Mouse (Mus musculus) neural tube, embryonic 13.5 days (tissue): ENCODE results near the gene Clcf1. TPM values are rescaled to one million over a fixed set of nuclear protein-coding genes. Genes with fewer than 3 reads are reported as not detected.

Experiments
- ATAC-seq: fragments of 200-750 bp; cut with Nextera tagmentation; 2 replicates; pipeline ENCODE4 v1.8.0; 2017; ENCODE audit warnings: low read depth, mild to moderate bottlenecking, moderate TSS enrichment, moderate library complexity
- H3K27ac ChIP-seq: fragments of 300-500 bp; sonication (generic); replicated peaks from 2 replicates; pipeline ENCODE4 v1.5.1; 2015; ENCODE audit warnings: moderate library complexity, mild to moderate bottlenecking, inconsistent platforms
- H3K27me3 ChIP-seq: fragments of 300-500 bp; sonication (generic); 2 replicates; pipeline ENCODE4 v1.6.1; 2015; ENCODE audit warnings: mild to moderate bottlenecking, inconsistent platforms
- H3K36me3 ChIP-seq: fragments of 300-500 bp; sonication (generic); 2 replicates; pipeline ENCODE4 v1.6.1; 2015; ENCODE audit warnings: mild to moderate bottlenecking, inconsistent platforms
- H3K4me1 ChIP-seq: fragments of 300-500 bp; sonication (generic); replicated peaks from 2 replicates; pipeline ENCODE4 v1.6.1; 2015; ENCODE audit warnings: inconsistent platforms
- H3K4me2 ChIP-seq: fragments of 300-500 bp; sonication (generic); 2 replicates; pipeline ENCODE4 v1.6.1; 2015; ENCODE audit warnings: inconsistent platforms, mild to moderate bottlenecking, moderate library complexity
- H3K4me3 ChIP-seq: fragments of 300-500 bp; sonication (generic); 2 replicates; pipeline ENCODE4 v1.5.1; 2015; ENCODE audit warnings: mild to moderate bottlenecking, inconsistent platforms
- H3K9ac ChIP-seq: fragments of 300-500 bp; sonication (generic); 2 replicates; pipeline ENCODE4 v1.6.1; 2015; ENCODE audit warnings: moderate library complexity, mild to moderate bottlenecking, inconsistent platforms
- H3K9me3 ChIP-seq: fragments of 300-500 bp; sonication (generic); 2 replicates; pipeline ENCODE4 v1.6.1; 2016; ENCODE audit warnings: inconsistent platforms
- whole genome bisulfite sequencing: fragments of 180-500 bp; shearing (Covaris S2); methylation state at CpG from one replicate; pipeline ENCODE4 v1.1.7; 2015; 5-methylcytosine and 5-hydroxymethylcytosine counted together
- microRNA-seq: library from miRNA; unstranded; fragments of <30 nt; microRNA quantifications from one replicate; pipeline ENCODE4, GENCODE M21; 2016
- polyA plus RNA-seq: library from polyadenylated mRNA; unstranded; fragments of >200 nt; fragmentation: Nextera tagmentation; extraction: Ambion mirVana; gene quantifications from 2 replicates; pipeline ENCODE4 v1.2.1, GENCODE M21; 2015

Clcf1 gene
- polyA plus RNA-seq, 1 experiment from 2014 or later, result 0.67 TPM

- Histone ChIP-seq H3K9ac (no peak overlapping the region), H3K4me2 (no peak overlapping the region), H3K27me3 (peaks cover 24% of the 10 kb centered on the region), H3K4me1 (peaks cover 8% of the 10 kb centered on the region), H3K36me3 (no peaks in the 10 kb centered on the region), H3K9me3 (no peaks in the 10 kb centered on the region), H3K27ac (no peak overlapping the region), H3K4me3 (no peak overlapping the region)
- 96% methylated on average over 6 of the region's 6 CpGs for WGBS
- ATAC-seq, result no peak
Observed at GRCm38 (mm10) chr19:4264171-4264780, 50.2 kb downstream of the Clcf1 start.

- Histone ChIP-seq H3K4me2 (no peak overlapping the region), H3K27me3 (peaks cover 41% of the 10 kb centered on the region), H3K36me3 (peaks cover 4% of the 10 kb centered on the region), H3K4me3 (no peak overlapping the region), H3K9me3 (no peaks in the 10 kb centered on the region), H3K4me1 (peaks cover 9% of the 10 kb centered on the region), H3K9ac (no peak overlapping the region), H3K27ac (no peak overlapping the region)
- 66% methylated on average over 4 of the region's 4 CpGs for WGBS
- ATAC-seq, result no peak
Observed at GRCm38 (mm10) chr19:4265956-4266355, 51.9 kb downstream of the Clcf1 start.

GRCm38 (mm10) chr19:4268566-4269361 lies 54.7 kb downstream of the Clcf1 start, which contains the start of gene Ssh3:
TSS of gene Ssh3 (minus strand) at chr19:4269180.
- ATAC-seq, result peak; percentile 66
- peak within 1 kb of the TSS; percentile 34 for H3K4me3 ChIP-seq
- peak within 1 kb of the TSS; percentile 56 for H3K9ac ChIP-seq
- H3K36me3 ChIP-seq, result peaks cover 24% of the 10 kb centered on the region
- peaks cover 9% of the 10 kb centered on the region for H3K4me1 ChIP-seq
- H3K27ac ChIP-seq, result no peak within 1 kb of the TSS
- WGBS, result 6% methylated on average over 46 of the region's 46 CpGs
- peak within 1 kb of the TSS; percentile 56 for H3K4me2 ChIP-seq
- no peaks in the 10 kb centered on the region for H3K9me3 ChIP-seq
- peaks cover 44% of the 10 kb centered on the region for H3K27me3 ChIP-seq

GRCm38 (mm10) chr19:4270187-4270586 lies 56.1 kb downstream of the Clcf1 start:
- no peak for ATAC-seq
- no peaks in the 10 kb centered on the region for H3K9me3 ChIP-seq
- H3K36me3 ChIP-seq, result peaks cover 24% of the 10 kb centered on the region
- peaks cover 44% of the 10 kb centered on the region for H3K27me3 ChIP-seq
- H3K4me3 ChIP-seq, result no peak overlapping the region
- peaks cover 9% of the 10 kb centered on the region for H3K4me1 ChIP-seq
- H3K4me2 ChIP-seq, result no peak overlapping the region
- WGBS, result 69% methylated on average over 6 of the region's 6 CpGs
- H3K9ac ChIP-seq, result no peak overlapping the region
- H3K27ac ChIP-seq, result no peak overlapping the region

- H3K27me3 ChIP-seq, result peaks cover 44% of the 10 kb centered on the region
- no peaks in the 10 kb centered on the region for H3K9me3 ChIP-seq
- no peak overlapping the region for H3K4me2 ChIP-seq
- 95% methylated on average over 11 of the region's 11 CpGs for WGBS
- peaks cover 29% of the 10 kb centered on the region for H3K36me3 ChIP-seq
- no peak for ATAC-seq
- no peak overlapping the region for H3K4me3 ChIP-seq
- H3K27ac ChIP-seq, result no peak overlapping the region
- peaks cover 9% of the 10 kb centered on the region for H3K4me1 ChIP-seq
- no peak overlapping the region for H3K9ac ChIP-seq
Observed at GRCm38 (mm10) chr19:4270972-4271371, 56.9 kb downstream of the Clcf1 start.

Small RNAs within 50 kb of the gene (microRNA-seq; reads per million reads assigned to microRNA genes)
- gene Gm26115 (not detected), gene Mir6985 (not detected)

Other genes with a start within 250 kb of the Clcf1 start
- gene Aldh3b2, start 241.9 kb upstream of the Clcf1 start, polyA plus RNA-seq, result 0.14 and 0.32 TPM in 2 replicates
- gene Acy3, start 227.7 kb upstream of the Clcf1 start, polyA plus RNA-seq, result 2.3 and 3.9 TPM in 2 replicates
- not detected in 2 replicates for gene Tbx10, start 221.5 kb upstream of the Clcf1 start, polyA plus RNA-seq
- 22.5 and 22.9 TPM in 2 replicates for gene Nudt8, start 213.7 kb upstream of the Clcf1 start, polyA plus RNA-seq
- gene Gm49405, start 213.6 kb upstream of the Clcf1 start, polyA plus RNA-seq, result 4.7 and 6.0 TPM in 2 replicates
- 6.0 and 7.1 TPM in 2 replicates for gene Doc2g, start 210.9 kb upstream of the Clcf1 start, polyA plus RNA-seq
- 217 and 222 TPM in 2 replicates for gene Ndufv1, start 201.4 kb upstream of the Clcf1 start, polyA plus RNA-seq
- 383 and 433 TPM in 2 replicates for gene Gstp1, start 176.3 kb upstream of the Clcf1 start, polyA plus RNA-seq
- 1.5 and 1.7 TPM in 2 replicates for gene Gstp2, start 168.2 kb upstream of the Clcf1 start, polyA plus RNA-seq
- not detected in 2 replicates for gene Gstp3, start 154.7 kb upstream of the Clcf1 start, polyA plus RNA-seq
- gene Cabp2, start 132.7 kb upstream of the Clcf1 start, polyA plus RNA-seq, result not detected in 2 replicates
- gene Cdk2ap2, start 117.1 kb upstream of the Clcf1 start, polyA plus RNA-seq, result 82.6 and 86.4 TPM in 2 replicates
- gene Pitpnm1, start 114.2 kb upstream of the Clcf1 start, polyA plus RNA-seq, result 37.0 and 37.8 TPM in 2 replicates
- 92.4 and 94.0 TPM in 2 replicates for gene Aip, start 88.4 kb upstream of the Clcf1 start, polyA plus RNA-seq
- not detected in 2 replicates for gene Gpr152, start 74.5 kb upstream of the Clcf1 start, polyA plus RNA-seq
- 0.14 TPM in 2 replicates for gene Cabp4, start 70.2 kb upstream of the Clcf1 start, polyA plus RNA-seq
- gene Coro1b, start 65.6 kb upstream of the Clcf1 start, polyA plus RNA-seq, result 119 and 120 TPM in 2 replicates
- gene Ptprcap, start 60.6 kb upstream of the Clcf1 start, polyA plus RNA-seq, result 0.54 and 1.2 TPM in 2 replicates
- gene Rps6kb2, start 50.9 kb upstream of the Clcf1 start, polyA plus RNA-seq, result 62.7 and 63.6 TPM in 2 replicates
- gene Carns1, start 38.8 kb upstream of the Clcf1 start, polyA plus RNA-seq, result 5.1 and 6.6 TPM in 2 replicates
- 0.80 and 0.88 TPM in 2 replicates for gene Tbc1d10c, start 23.0 kb upstream of the Clcf1 start, polyA plus RNA-seq
- gene Ppp1ca, start 22.2 kb upstream of the Clcf1 start, polyA plus RNA-seq, result 683 and 709 TPM in 2 replicates
- 23.5 and 24.9 TPM in 2 replicates for gene Rad9a, start 12.6 kb upstream of the Clcf1 start, polyA plus RNA-seq
- not detected in 2 replicates for gene AC109138.7, start 119 bp downstream of the Clcf1 start, polyA plus RNA-seq
- 21.0 and 22.1 TPM in 2 replicates for gene Pold4, start 17.7 kb downstream of the Clcf1 start, polyA plus RNA-seq
- gene Ssh3, start 54.9 kb downstream of the Clcf1 start, polyA plus RNA-seq, result 7.2 and 8.2 TPM in 2 replicates
- gene Ankrd13d, start 68.9 kb downstream of the Clcf1 start, polyA plus RNA-seq, result 29.8 and 33.1 TPM in 2 replicates
- gene Grk2, start 92.0 kb downstream of the Clcf1 start, polyA plus RNA-seq, result 22.3 and 25.5 TPM in 2 replicates
- gene Kdm2a, start 184.0 kb downstream of the Clcf1 start, polyA plus RNA-seq, result 38.2 and 41.5 TPM in 2 replicates
- 8.5 and 10.1 TPM in 2 replicates for gene Rhod, start 225.2 kb downstream of the Clcf1 start, polyA plus RNA-seq